13 mouse cellular contexts compared by ENCODE assay signal in genomic region chr10:93167311-93167710, GRCm38 (mm10). TPM values are rescaled to one million over a fixed set of nuclear protein-coding genes. Genes with fewer than 3 reads are reported as not detected.
A peak's percentile ranks its signal among the peaks of the same experiment; 100 is the strongest.
DNase-seq lines count a peak whose midpoint lies in the region; ATAC-seq and TF ChIP-seq lines count a peak whose summit lies in the region.
"Had no signal": no experiment of that assay in that cellular context is flagged by ENCODE, and none has a peak within 500 bp of the region (broad histone marks: within the 10 kb centered on the region; RNA-seq: fewer than 3 reads in every experiment).

No protein-coding gene starts in this region.

- H3K9ac ChIP-seq in liver, embryonic 14.5 days (replicated peaks): peak overlapping the region; percentile 52
- H3K9ac ChIP-seq: hindbrain, embryonic 12.5 days; limb, embryonic 12.5 days had no signal

- H3K27ac ChIP-seq in layer of hippocampus, adult 2 months: peak overlapping the region; percentile 62; the same call in 1 of the 2 replicates
- H3K27ac ChIP-seq in liver, embryonic 14.5 days: peak overlapping the region; percentile 30
- H3K27ac ChIP-seq: hindbrain, embryonic 12.5 days; limb, embryonic 12.5 days had no signal

- no peaks in the 10 kb centered on the region for H3K27me3 ChIP-seq in liver, embryonic 14.5 days (ENCODE audit: control insufficient read depth, insufficient read depth, low read length)
- H3K27me3 ChIP-seq: hindbrain, embryonic 12.5 days; limb, embryonic 12.5 days had no signal

- H3K4me2 ChIP-seq in liver, embryonic 14.5 days (ENCODE audit: low read depth): peak overlapping the region; percentile 77
- H3K4me2 ChIP-seq: limb, embryonic 12.5 days had no signal

- DNase-seq in layer of hippocampus, adult 2 months (ENCODE audit: low spot score in 2 of 2): no peak
- DNase-seq in layer of hippocampus, adult 18-20 months (ENCODE audit: low spot score in 2 of 2): no peak
- peak; percentile 37 to 55 for DNase-seq in B cell, adult 2 months
- no peak for DNase-seq in liver, embryonic 14.5 days (ENCODE audit: low read depth in 3 of 3, low spot score in 3 of 3)
- no peak for DNase-seq in kidney, postnatal 14 days
- DNase-seq in adrenal gland, adult 18-20 months (ENCODE audit: low spot score in 2 of 2): no peak
- DNase-seq in urinary bladder, adult 2 months (ENCODE audit: low spot score): no peak
- DNase-seq: kidney, adult 8-10 months; layer of hippocampus, postnatal 36 days; retina, postnatal 1 day had no signal

- H3K4me3 ChIP-seq in layer of hippocampus, adult 2 months: no peak overlapping the region
- H3K4me3 ChIP-seq in liver, embryonic 14.5 days (ENCODE audit: insufficient read depth in 1 of 2, low read depth in 2 of 2, low read length in 2 of 2): peak overlapping the region; percentile 46 to 71
- H3K4me3 ChIP-seq: hindbrain, embryonic 12.5 days; limb, embryonic 12.5 days had no signal

- 26% methylated on average over 6 of the region's 6 CpGs for WGBS in liver, embryonic 14.5 days (ENCODE audit: insufficient replicate concordance)

- peak; percentile 3 for ATAC-seq in CD4-positive, CD25-positive, alpha-beta regulatory T cell, adult 4 months
- ATAC-seq in liver, embryonic 14.5 days (ENCODE audit: insufficient read depth): no peak

- no peaks in the 10 kb centered on the region; the same call in 1 of the 2 replicates for H3K36me3 ChIP-seq in liver, embryonic 14.5 days (replicated peaks; ENCODE audit: control insufficient read depth, insufficient read depth, low read depth)
- H3K36me3 ChIP-seq: hindbrain, embryonic 12.5 days; limb, embryonic 12.5 days had no signal

- TF ChIP-seq EP300 in liver, embryonic 14.5 days (IDR thresholded peaks at IDR 0.05; ENCODE audit: low read depth): no peak

- TF ChIP-seq CTCF in layer of hippocampus, adult 2 months (conservative IDR thresholded peaks at IDR 0.05): no peak
- no peak for TF ChIP-seq CTCF in liver, embryonic 14.5 days (IDR thresholded peaks at IDR 0.05; ENCODE audit: low read depth)

- peaks cover 31 to 45% of the 10 kb centered on the region in 2 experiments for H3K4me1 ChIP-seq in liver, embryonic 14.5 days (replicated peaks; ENCODE audit: control insufficient read depth in 2 of 2, insufficient read depth in 2 of 2, low read length in 1 of 2)

- no peaks in the 10 kb centered on the region for H3K9me3 ChIP-seq in liver, embryonic 14.5 days (ENCODE audit: control insufficient read depth, low read length)
- H3K9me3 ChIP-seq: hindbrain, embryonic 12.5 days; limb, embryonic 12.5 days had no signal

RNA-seq across cellular contexts. Expression of gene Cdk17, which starts 6.6 kb away (rescaled TPM):
- total RNA-seq in layer of hippocampus, adult 2 months (2021): 100 to 1,000 TPM; 206 to 219 TPM
- 100 to 1,000 TPM; 216 to 230 TPM for total RNA-seq in layer of hippocampus, adult 18-20 months (2021)
- polyA plus RNA-seq in CD4-positive, CD25-positive, alpha-beta regulatory T cell, adult 4 months (2017; shearing (Covaris generic)): 10 to 100 TPM; 42.2 to 62.3 TPM
- polyA plus RNA-seq in liver, embryonic 14.5 days (2012; rRNA removed): 7.2 and 10.5 TPM in 2 replicates
- 12.9 and 15.1 TPM in 2 replicates for polyA plus RNA-seq in liver, embryonic 14.5 days (2014; fragmentation: Nextera tagmentation; extraction: Ambion mirVana)
- total RNA-seq in adrenal gland, adult 18-20 months (2021): 10 to 100 TPM; 24.6 to 29.4 TPM
- polyA plus RNA-seq in urinary bladder, adult 2 months (2012; rRNA removed): 27.2 and 27.6 TPM in 2 replicates

Comparison
In these comparisons a context has a peak if more than half of its experiments do, and no peak if none do; other contexts are left out.
1. DNase-seq: peak in B cell, adult 2 months (2 of 2); none in layer of hippocampus, adult 2 months (0 of 2), layer of hippocampus, adult 18-20 months (0 of 2), liver, embryonic 14.5 days (0 of 3), kidney, postnatal 14 days (single experiment), adrenal gland, adult 18-20 months (0 of 2) and urinary bladder, adult 2 months (single experiment).
2. RNA of gene Cdk17, which starts 6.6 kb away (total RNA-seq): 216 to 230 TPM in layer of hippocampus, adult 18-20 months and 206 to 219 TPM in layer of hippocampus, adult 2 months; 24.6 to 29.4 TPM in adrenal gland, adult 18-20 months; every median in the first group is over 4 times any median in the second.